Mouse (Mus musculus) MEL (cell line): ENCODE data around the gene Klhl3. TPM values are rescaled to one million over a fixed set of nuclear protein-coding genes. Genes with fewer than 3 reads are reported as not detected.

Experiments
- DNase-seq: peaks from one replicate; pipeline ENCODE4 v3.0.0; 2011; ENCODE audit warnings: low read depth, low spot score
- H3K27ac ChIP-seq: 2 replicates; pipeline ENCODE4 v1.5.1; 2012; ENCODE audit warnings: low read depth, mild to moderate bottlenecking, control low read depth, low read length, moderate library complexity; ENCODE audit not compliant: control insufficient read depth
- H3K27me3 ChIP-seq, 2 experiments: fragments of 150-350 bp in 1 of 2; sonication (generic) in 1 of 2; 2 replicates each; pipeline ENCODE4 v1.6.1; 2012; ENCODE audit warnings: low read length in 2 of 2, mild to moderate bottlenecking in 2 of 2, improper control_type of control experiment in 1 of 2, moderate library complexity in 1 of 2; ENCODE audit not compliant: insufficient read depth in 2 of 2, control insufficient read depth in 1 of 2
- H3K36me3 ChIP-seq, 2 experiments: 2 replicates each; pipeline ENCODE4 v1.6.1; 2012 to 2014; ENCODE audit warnings: low read length in 2 of 2, improper control_type of control experiment in 1 of 2, inconsistent platforms in 1 of 2, mild to moderate bottlenecking in 1 of 2; ENCODE audit not compliant: insufficient read depth in 2 of 2, control insufficient read depth in 1 of 2
- H3K4me1 ChIP-seq, 2 experiments: fragments of 150-350 bp in 1 of 2; sonication (generic) in 1 of 2; 2 replicates each; pipeline ENCODE4 v1.6.1; 2012; ENCODE audit warnings: low read length in 2 of 2, improper control_type of control experiment in 1 of 2, mild to moderate bottlenecking in 1 of 2; ENCODE audit not compliant: insufficient read depth in 2 of 2, control insufficient read depth in 1 of 2
- H3K4me3 ChIP-seq, 2 experiments: fragments of 150-350 bp in 1 of 2; sonication (generic) in 1 of 2; 2 replicates each; pipeline ENCODE4 v1.5.1; 2012; ENCODE audit warnings: low read depth in 2 of 2, low read length in 2 of 2, mild to moderate bottlenecking in 2 of 2, moderate library complexity in 2 of 2, control low read depth in 1 of 2, improper control_type of control experiment in 1 of 2; ENCODE audit not compliant: control insufficient read depth in 1 of 2, insufficient read depth in 1 of 2
- H3K79me2 ChIP-seq: 2 replicates; pipeline ENCODE4 v1.6.1; 2012; ENCODE audit warnings: mild to moderate bottlenecking, low read length, moderate library complexity; ENCODE audit not compliant: control insufficient read depth, poor library complexity, insufficient read depth
- H3K9ac ChIP-seq: 2 replicates; pipeline ENCODE4 v1.6.1; 2012; ENCODE audit warnings: low read depth, mild to moderate bottlenecking, control low read depth, low read length, moderate library complexity; ENCODE audit not compliant: control insufficient read depth, poor library complexity, severe bottlenecking
- H3K9me3 ChIP-seq: fragments of 150-350 bp; sonication (generic); replicated peaks from 2 replicates; pipeline ENCODE4 v1.6.1; 2012; ENCODE audit warnings: mild to moderate bottlenecking, low read length, improper control_type of control experiment, moderate library complexity; ENCODE audit not compliant: insufficient read depth
- BHLHE40 ChIP-seq: IDR thresholded peaks from 2 replicates; pipeline ENCODE4 v1.6.1; 2012; ENCODE audit warnings: low read depth, mild to moderate bottlenecking, inconsistent platforms, low read length, improper control_type of control experiment, borderline replicate concordance
- EP300 ChIP-seq, 2 experiments: IDR thresholded peaks; 2 replicates each; pipeline ENCODE4 v1.6.1; 2011; ENCODE audit warnings: improper control_type of control experiment in 2 of 2, low read length in 2 of 2, low read depth in 1 of 2, mild to moderate bottlenecking in 1 of 2
- GATA1 ChIP-seq: IDR thresholded peaks from 2 replicates; pipeline ENCODE4 v1.6.1; 2011; ENCODE audit warnings: low read depth, low read length, improper control_type of control experiment
- JUND ChIP-seq: IDR thresholded peaks from 2 replicates; pipeline ENCODE4 v1.6.1; 2011; ENCODE audit warnings: low read depth, mild to moderate bottlenecking, improper control_type of control experiment, low read length
- NELFE ChIP-seq: IDR thresholded peaks from 2 replicates; pipeline ENCODE4 v1.6.1; 2011; ENCODE audit warnings: low read depth, low read length, improper control_type of control experiment
- NRF1 ChIP-seq: IDR thresholded peaks from 2 replicates; pipeline ENCODE4 v1.6.1; 2014; ENCODE audit warnings: low read depth, mild to moderate bottlenecking, inconsistent platforms, low read length, improper control_type of control experiment, moderate library complexity; ENCODE audit not compliant: poor library complexity, insufficient read depth, severe bottlenecking
- POLR2A ChIP-seq, 2 experiments: IDR thresholded peaks; 2 replicates each; pipeline ENCODE4 v1.6.1; 2011 to 2012; ENCODE audit warnings: low read length in 2 of 2, mild to moderate bottlenecking in 2 of 2, control low read depth in 1 of 2, improper control_type of control experiment in 1 of 2, low read depth in 1 of 2, moderate library complexity in 1 of 2; ENCODE audit not compliant: control insufficient read depth in 1 of 2, insufficient read depth in 1 of 2, poor library complexity in 1 of 2
- POLR2AphosphoS5 ChIP-seq: IDR thresholded peaks from 2 replicates; pipeline ENCODE4 v1.6.1; 2012; ENCODE audit warnings: low read depth, borderline replicate concordance, mild to moderate bottlenecking, inconsistent platforms, low read length, moderate library complexity, mixed read lengths
- SMC3 ChIP-seq: IDR thresholded peaks from 2 replicates; pipeline ENCODE4 v1.6.1; 2011; ENCODE audit warnings: low read depth, low read length, improper control_type of control experiment
- TAL1 ChIP-seq: IDR thresholded peaks from 2 replicates; pipeline ENCODE4 v1.6.1; 2012; ENCODE audit warnings: mild to moderate bottlenecking, inconsistent platforms, low read length, moderate library complexity, mixed read lengths
- TCF12 ChIP-seq: IDR thresholded peaks from 2 replicates; pipeline ENCODE4 v1.6.1; 2014; ENCODE audit warnings: low read depth, mild to moderate bottlenecking, inconsistent platforms, low read length, improper control_type of control experiment, moderate library complexity
- USF1 ChIP-seq: IDR thresholded peaks from 2 replicates; pipeline ENCODE4 v1.6.1; 2014; ENCODE audit warnings: low read depth, mild to moderate bottlenecking, inconsistent platforms, low read length, improper control_type of control experiment, moderate library complexity
- USF2 ChIP-seq, 2 experiments: IDR thresholded peaks; 2 replicates each; pipeline ENCODE4 v1.6.1; 2011 to 2012; ENCODE audit warnings: improper control_type of control experiment in 2 of 2, low read length in 2 of 2, borderline replicate concordance in 1 of 2, inconsistent platforms in 1 of 2, low read depth in 1 of 2, mild to moderate bottlenecking in 1 of 2; ENCODE audit not compliant: insufficient read depth in 1 of 2
- ZKSCAN1 ChIP-seq: IDR thresholded peaks from 2 replicates; pipeline ENCODE4 v1.6.1; 2012; ENCODE audit warnings: low read depth, mild to moderate bottlenecking, inconsistent platforms, low read length, improper control_type of control experiment, moderate library complexity
- ZMIZ1 ChIP-seq: IDR thresholded peaks from 2 replicates; pipeline ENCODE4 v1.6.1; 2012; ENCODE audit warnings: low read depth, mild to moderate bottlenecking, inconsistent platforms, low read length, improper control_type of control experiment, moderate library complexity
- polyA plus RNA-seq, 2 experiments: library from polyadenylated mRNA; stranded (reverse) in 1 of 2; unstranded in 1 of 2; fragments of >175 nt in 1 of 2; fragments of >200 nt in 1 of 2; gene quantifications; 2 replicates each; pipeline versions ENCODE4 v1.2.1 to v1.2.4; 2012; ENCODE audit warnings: low replicate concordance in 2 of 2, low read depth in 1 of 2; ENCODE audit not compliant: insufficient read length in 2 of 2, insufficient read depth in 1 of 2, missing spikeins in 1 of 2
- total RNA-seq: library from RNA; depleted of rRNA; stranded (reverse); fragments of 300-350 nt; gene quantifications from 2 replicates; pipeline ENCODE4 v1.2.3, GENCODE M21; 2012

Gene Klhl3
- total and polyA plus RNA-seq, 3 experiments = 0.01 TPM; not detected in 2

- Histone ChIP-seq H3K27me3 (no peaks in the 10 kb centered on the region), H3K36me3 (no peaks in the 10 kb centered on the region), H3K9me3 (no peaks in the 10 kb centered on the region), H3K9ac (no peak overlapping the region), H3K27ac (no peak overlapping the region), H3K79me2 (no peaks in the 10 kb centered on the region), H3K4me1 (no peaks in the 10 kb centered on the region)
- no peak for DNase-seq
- TF ChIP-seq EP300 (IDR thresholded peaks at IDR 0.05; ENCODE audit: low read depth in 1 of 2, low read length in 2 of 2) (no peak), NELFE (no peak)
- TF ChIP-seq, all 39 proteins: peak for 0
- H3K4me3 ChIP-seq = no peak overlapping the region
These were observed 105.4 kb downstream of the Klhl3 start for GRCm38 (mm10) chr13:58008038-58008364.

- no peak overlapping the region for H3K9ac ChIP-seq
- DNase-seq = no peak
- H3K27ac ChIP-seq = no peak overlapping the region
- no peaks in the 10 kb centered on the region for H3K79me2 ChIP-seq
- no peaks in the 10 kb centered on the region for H3K27me3 ChIP-seq
- no peak overlapping the region for H3K4me3 ChIP-seq
- no peaks in the 10 kb centered on the region for H3K9me3 ChIP-seq
- no peaks in the 10 kb centered on the region for H3K36me3 ChIP-seq
- H3K4me1 ChIP-seq = no peaks in the 10 kb centered on the region
- TF ChIP-seq GATA1 (no peak), ZMIZ1 (no peak), NELFE (no peak), SMC3 (no peak), TAL1 (no peak), USF2 (IDR thresholded peaks at IDR 0.05; ENCODE audit: borderline replicate concordance in 1 of 2, insufficient read depth in 1 of 2, low read depth in 1 of 2, low read length in 2 of 2) (no peak), POLR2AphosphoS5 (no peak), NRF1 (no peak), POLR2A (IDR thresholded peaks at IDR 0.05; ENCODE audit: control insufficient read depth in 1 of 2, insufficient read depth in 1 of 2, low read depth in 1 of 2, low read length in 2 of 2, poor library complexity in 1 of 2) (no peak), ZKSCAN1 (no peak), JUND (no peak), USF1 (no peak), TCF12 (no peak), BHLHE40 (no peak)
- TF ChIP-seq, all 39 proteins: peak for 0
These were observed 105.9 kb downstream of the Klhl3 start for GRCm38 (mm10) chr13:58007256-58008037.
